Comparison of ENCODE assay signal across 13 mouse cellular contexts in genomic region chr2:18033166-18034108, GRCm38 (mm10). TPM values are rescaled to one million over a fixed set of nuclear protein-coding genes. Genes with fewer than 3 reads are reported as not detected.
DNase-seq lines count a peak whose midpoint lies in the region; ATAC-seq lines count a peak whose summit lies in the region.
"Had no signal": no experiment of that assay in that cellular context is flagged by ENCODE, and none has a peak within 500 bp of the region (broad histone marks: within the 10 kb centered on the region; RNA-seq: fewer than 3 reads in every experiment).

No protein-coding gene starts in this region.

- peak overlapping the region; percentile 5; the same call in 1 of the 2 replicates for H3K27ac ChIP-seq in kidney, embryonic 16.5 days (ENCODE audit: low read length)
- H3K27ac ChIP-seq in hindbrain, embryonic 13.5 days, result peak overlapping the region; percentile 61
- H3K27ac ChIP-seq in neural tube, embryonic 14.5 days (ENCODE audit: low read depth, low read length), result peak overlapping the region; percentile 16; the same call in 1 of the 2 replicates
- H3K27ac ChIP-seq: limb, embryonic 15.5 days had no signal

- DNase-seq in embryo, embryonic 10.5 days (ENCODE audit: low spot score), result peak; percentile 55
- no peak for DNase-seq in embryo, embryonic 10 days (ENCODE audit: low spot score)
- DNase-seq in kidney, postnatal 10 days, result no peak
- no peak for DNase-seq in frontal cortex, postnatal 25 days (ENCODE audit: low spot score in 2 of 2)
- no peak for DNase-seq in layer of hippocampus, adult 18-20 months (ENCODE audit: low spot score in 2 of 2)
- DNase-seq: cerebellum, adult 11-12 months; right cerebral cortex, adult 18-20 months had no signal

- H3K9me3 ChIP-seq in kidney, embryonic 16.5 days (ENCODE audit: low read length), result no peaks in the 10 kb centered on the region
- no peaks in the 10 kb centered on the region for H3K9me3 ChIP-seq in hindbrain, embryonic 13.5 days
- H3K9me3 ChIP-seq in neural tube, embryonic 14.5 days (ENCODE audit: control insufficient read depth, low read length), result no peaks in the 10 kb centered on the region
- H3K9me3 ChIP-seq: G1E; limb, embryonic 15.5 days had no signal

- ATAC-seq in kidney, embryonic 16.5 days (ENCODE audit: low FRiP score, low TSS enrichment), result no peak
- ATAC-seq in hindbrain, embryonic 13.5 days (ENCODE audit: low FRiP score), result peak; percentile 40; the same call in 1 of the 2 replicates
- peak; percentile 38; the same call in 1 of the 2 replicates for ATAC-seq in neural tube, embryonic 14.5 days (ENCODE audit: low read depth)

- no peaks in the 10 kb centered on the region for H3K36me3 ChIP-seq in kidney, embryonic 16.5 days (ENCODE audit: insufficient read depth, low read length)
- H3K36me3 ChIP-seq in hindbrain, embryonic 13.5 days, result no peaks in the 10 kb centered on the region
- H3K36me3 ChIP-seq in neural tube, embryonic 14.5 days (ENCODE audit: control insufficient read depth, insufficient read depth, low read length), result no peaks in the 10 kb centered on the region
- H3K36me3 ChIP-seq: G1E; limb, embryonic 15.5 days had no signal

- peak overlapping the region; percentile 36; the same call in 1 of the 2 replicates for H3K9ac ChIP-seq in kidney, embryonic 16.5 days (replicated peaks; ENCODE audit: low read length)
- peak overlapping the region; percentile 59 for H3K9ac ChIP-seq in hindbrain, embryonic 13.5 days
- no peak overlapping the region for H3K9ac ChIP-seq in neural tube, embryonic 14.5 days (replicated peaks; ENCODE audit: low read depth, low read length)
- H3K9ac ChIP-seq: limb, embryonic 15.5 days had no signal

- H3K4me1 ChIP-seq in kidney, embryonic 16.5 days (ENCODE audit: insufficient read depth, low read length), result peaks cover 54% of the 10 kb centered on the region
- peaks cover 54% of the 10 kb centered on the region for H3K4me1 ChIP-seq in hindbrain, embryonic 13.5 days (replicated peaks)
- H3K4me1 ChIP-seq in neural tube, embryonic 14.5 days (ENCODE audit: control insufficient read depth, insufficient read depth, low read length), result peaks cover 27% of the 10 kb centered on the region

- WGBS in kidney, embryonic 16.5 days, result 61% methylated on average over 10 of the region's 10 CpGs
- WGBS in hindbrain, embryonic 13.5 days, result 27% methylated on average over 10 of the region's 10 CpGs
- WGBS in neural tube, embryonic 14.5 days, result 29% methylated on average over 10 of the region's 10 CpGs

- H3K27me3 ChIP-seq in kidney, embryonic 16.5 days (ENCODE audit: insufficient read depth, low read length), result no peaks in the 10 kb centered on the region
- no peaks in the 10 kb centered on the region for H3K27me3 ChIP-seq in hindbrain, embryonic 13.5 days
- no peaks in the 10 kb centered on the region for H3K27me3 ChIP-seq in neural tube, embryonic 14.5 days (ENCODE audit: control insufficient read depth, insufficient read depth, low read length)
- H3K27me3 ChIP-seq: limb, embryonic 15.5 days had no signal

- no peak overlapping the region for H3K4me3 ChIP-seq in kidney, embryonic 16.5 days (ENCODE audit: low read length)
- H3K4me3 ChIP-seq in hindbrain, embryonic 13.5 days, result no peak overlapping the region
- no peak overlapping the region for H3K4me3 ChIP-seq in neural tube, embryonic 14.5 days (ENCODE audit: low read depth, low read length)
- H3K4me3 ChIP-seq: limb, embryonic 15.5 days had no signal

- H3K4me2 ChIP-seq in kidney, embryonic 16.5 days (replicated peaks; ENCODE audit: low read depth, low read length), result no peak overlapping the region
- H3K4me2 ChIP-seq in hindbrain, embryonic 13.5 days, result peak overlapping the region; percentile 92
- peak overlapping the region; percentile 16; the same call in 1 of the 2 replicates for H3K4me2 ChIP-seq in neural tube, embryonic 14.5 days (ENCODE audit: low read depth, low read length)
- H3K4me2 ChIP-seq: limb, embryonic 15.5 days had no signal

RNA-seq across cellular contexts. Expression of gene A930004D18Rik, which starts 4.1 kb away (rescaled TPM):
- 14.1 and 16.2 TPM in 2 replicates for polyA plus RNA-seq in kidney, embryonic 16.5 days (2015; fragmentation: Nextera tagmentation; extraction: Ambion mirVana)
- 13.1 and 14.0 TPM in 2 replicates for polyA plus RNA-seq in hindbrain, embryonic 13.5 days (2015; fragmentation: Nextera tagmentation; extraction: Ambion mirVana)
- 8.2 and 8.6 TPM in 2 replicates for polyA plus RNA-seq in neural tube, embryonic 14.5 days (2014; fragmentation: Nextera tagmentation; extraction: Ambion mirVana)
- 1 to 10 TPM; 3.5 to 5.0 TPM for total RNA-seq in layer of hippocampus, adult 18-20 months (2021)

RNA-seq across cellular contexts. Expression of gene Skida1, which starts 15.4 kb away (rescaled TPM):
- polyA plus RNA-seq in kidney, embryonic 16.5 days (2015; fragmentation: Nextera tagmentation; extraction: Ambion mirVana), result 8.8 and 9.2 TPM in 2 replicates
- 11.5 and 12.7 TPM in 2 replicates for polyA plus RNA-seq in hindbrain, embryonic 13.5 days (2015; fragmentation: Nextera tagmentation; extraction: Ambion mirVana)
- 3.9 and 5.3 TPM in 2 replicates for polyA plus RNA-seq in neural tube, embryonic 14.5 days (2014; fragmentation: Nextera tagmentation; extraction: Ambion mirVana)
- 10 to 100 TPM; 15.6 to 16.0 TPM for total RNA-seq in layer of hippocampus, adult 18-20 months (2021)

RNA-seq across cellular contexts. Expression of gene Mllt10, which starts 21.6 kb away (rescaled TPM):
- polyA plus RNA-seq in kidney, embryonic 16.5 days (2015; fragmentation: Nextera tagmentation; extraction: Ambion mirVana), result 63.4 and 73.6 TPM in 2 replicates
- 60.3 and 61.4 TPM in 2 replicates for polyA plus RNA-seq in hindbrain, embryonic 13.5 days (2015; fragmentation: Nextera tagmentation; extraction: Ambion mirVana)
- polyA plus RNA-seq in neural tube, embryonic 14.5 days (2014; fragmentation: Nextera tagmentation; extraction: Ambion mirVana), result 34.6 and 36.5 TPM in 2 replicates
- total RNA-seq in layer of hippocampus, adult 18-20 months (2021), result 10 to 100 TPM; 51.7 to 59.6 TPM

RNA-seq across cellular contexts. Expression of gene H2al2a, which starts 36.7 kb away (rescaled TPM):
- polyA plus RNA-seq in kidney, embryonic 16.5 days (2015; fragmentation: Nextera tagmentation; extraction: Ambion mirVana), result not detected in 2 replicates
- not detected in 2 replicates for polyA plus RNA-seq in hindbrain, embryonic 13.5 days (2015; fragmentation: Nextera tagmentation; extraction: Ambion mirVana)
- not detected in 2 replicates for polyA plus RNA-seq in neural tube, embryonic 14.5 days (2014; fragmentation: Nextera tagmentation; extraction: Ambion mirVana)
- not detected for total RNA-seq in layer of hippocampus, adult 18-20 months (2021)
- total RNA-seq: G1E; heart, postnatal 10 days had no signal
- polyA plus RNA-seq: G1E; limb, embryonic 15.5 days had no signal

Comparison
In these comparisons a context has a peak if more than half of its experiments do, and no peak if none do; other contexts are left out.
1. H3K27ac ChIP-seq: peak in every context shown above with its lines; median percentile 61 in hindbrain, embryonic 13.5 days; 16 in neural tube, embryonic 14.5 days; 5 in kidney, embryonic 16.5 days.